Mouse (Mus musculus): ENCODE measurements around the gene Mmp20. TPM values are rescaled to one million over a fixed set of nuclear protein-coding genes. Genes with fewer than 3 reads are reported as not detected.

The Mmp20 gene
- total and polyA plus RNA-seq, 2 experiments from 2014 or later = not detected

DNA sequence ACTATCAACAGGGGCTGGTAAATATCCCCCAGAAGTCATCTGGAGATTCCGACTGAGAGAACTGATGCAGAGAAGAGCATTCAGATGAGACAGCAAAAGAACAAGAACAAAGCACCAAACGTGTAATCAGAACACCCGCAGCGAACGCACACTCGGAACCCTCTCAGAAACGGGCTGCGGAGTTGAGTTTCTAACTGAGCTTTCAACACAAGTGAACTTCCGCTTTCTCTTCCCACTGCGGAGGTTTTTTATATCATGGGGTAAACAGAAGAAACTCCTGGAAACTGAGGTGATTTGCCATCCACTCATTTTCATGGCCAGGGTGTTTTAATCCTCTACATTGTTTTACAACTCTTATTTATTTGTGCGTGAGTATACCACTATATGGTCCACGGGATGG is 22.4 kb upstream of the Mmp20 start:
- no peaks in the 10 kb centered on the region for H3K36me3 ChIP-seq (ENCODE audit: insufficient read depth, low read length)
- no peak for ATAC-seq
- whole genome bisulfite sequencing = 83% methylated on average over 12 of the region's 12 CpGs

GRCm38 (mm10) chr9:7622582-7622981 is 5.4 kb upstream of the Mmp20 start:
- Histone ChIP-seq H3K27ac (no peak overlapping the region), H3K36me3 (ENCODE audit: insufficient read depth, low read length) (no peaks in the 10 kb centered on the region), H3K9me3 (ENCODE audit: low read length) (no peaks in the 10 kb centered on the region), H3K4me3 (ENCODE audit: low read length) (no peak overlapping the region), H3K4me2 (ENCODE audit: low read depth, low read length) (no peak overlapping the region), H3K27me3 (ENCODE audit: insufficient read depth, low read length) (no peaks in the 10 kb centered on the region), H3K4me1 (ENCODE audit: insufficient read depth, low read length) (no peaks in the 10 kb centered on the region), H3K9ac (replicated peaks; ENCODE audit: low read length) (no peak overlapping the region)
- 78% methylated on average over 3 of the region's 3 CpGs for WGBS
- ATAC-seq = no peak
- TF ChIP-seq CTCF (IDR thresholded peaks at IDR 0.05; ENCODE audit: low read depth) = no peak
- DNase-seq (ENCODE audit: low spot score) = no peak

More for the DNA sequence above, 22.4 kb upstream of the Mmp20 start:
- Histone ChIP-seq H3K27me3 (ENCODE audit: insufficient read depth, low read length) (no peaks in the 10 kb centered on the region), H3K4me3 (ENCODE audit: low read length) (no peak overlapping the region), H3K4me2 (ENCODE audit: low read depth, low read length) (no peak overlapping the region), H3K27ac (no peak overlapping the region), H3K9me3 (ENCODE audit: low read length) (no peaks in the 10 kb centered on the region), H3K4me1 (ENCODE audit: insufficient read depth, low read length) (no peaks in the 10 kb centered on the region), H3K9ac (replicated peaks; ENCODE audit: low read length) (no peak overlapping the region)
- DNase-seq (ENCODE audit: low spot score) = no peak
- TF ChIP-seq CTCF (IDR thresholded peaks at IDR 0.05; ENCODE audit: low read depth) = no peak

DNA sequence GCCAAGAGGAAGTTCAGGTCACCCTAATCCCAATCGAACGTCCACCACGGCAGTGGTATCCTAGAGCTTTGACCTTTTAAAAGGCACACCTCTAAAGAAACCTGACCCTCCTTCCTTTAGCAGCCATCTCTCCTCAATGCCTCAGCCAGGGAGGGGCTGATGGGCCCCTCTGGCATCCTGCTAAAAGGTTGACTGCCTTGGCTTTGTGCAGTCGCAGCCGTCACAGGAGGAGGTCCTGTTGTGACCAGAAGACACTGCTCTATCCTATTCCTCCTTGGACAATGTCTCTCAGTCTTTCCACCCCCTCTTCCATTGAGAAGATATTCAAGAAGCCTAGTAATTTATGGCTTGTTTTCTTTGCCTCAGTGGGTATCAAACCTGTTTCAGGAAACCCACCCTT is 5.9 kb downstream of the Mmp20 start:
- WGBS = 11% methylated on average over 5 of the region's 5 CpGs

GRCm38 (mm10) chr9:7647901-7648300 is 19.9 kb downstream of the Mmp20 start:
- no peak for ATAC-seq
- Histone ChIP-seq H3K27me3 (ENCODE audit: insufficient read depth, low read length) (no peaks in the 10 kb centered on the region), H3K4me1 (ENCODE audit: insufficient read depth, low read length) (no peaks in the 10 kb centered on the region), H3K27ac (no peak overlapping the region), H3K4me3 (ENCODE audit: low read length) (no peak overlapping the region), H3K36me3 (ENCODE audit: insufficient read depth, low read length) (no peaks in the 10 kb centered on the region), H3K9ac (replicated peaks; ENCODE audit: low read length) (no peak overlapping the region), H3K9me3 (ENCODE audit: low read length) (no peaks in the 10 kb centered on the region), H3K4me2 (ENCODE audit: low read depth, low read length) (no peak overlapping the region)
- WGBS = 62% methylated on average over 3 of the region's 3 CpGs
- no peak for TF ChIP-seq CTCF (IDR thresholded peaks at IDR 0.05; ENCODE audit: low read depth)
- no peak for DNase-seq (ENCODE audit: low spot score)

More for the DNA sequence above, 5.9 kb downstream of the Mmp20 start:
- no peaks in the 10 kb centered on the region for H3K36me3 ChIP-seq (ENCODE audit: insufficient read depth, low read length)
- H3K27me3 ChIP-seq (ENCODE audit: insufficient read depth, low read length) = no peaks in the 10 kb centered on the region
- H3K4me1 ChIP-seq (ENCODE audit: insufficient read depth, low read length) = no peaks in the 10 kb centered on the region
- TF ChIP-seq CTCF (IDR thresholded peaks at IDR 0.05; ENCODE audit: low read depth) = no peak
- H3K27ac ChIP-seq = no peak overlapping the region
- no peak overlapping the region for H3K4me3 ChIP-seq (ENCODE audit: low read length)
- DNase-seq (ENCODE audit: low spot score) (no peak), ATAC-seq (no peak)
- no peak overlapping the region for H3K4me2 ChIP-seq (ENCODE audit: low read depth, low read length)
- no peaks in the 10 kb centered on the region for H3K9me3 ChIP-seq (ENCODE audit: low read length)
- no peak overlapping the region for H3K9ac ChIP-seq (replicated peaks; ENCODE audit: low read length)

DNA sequence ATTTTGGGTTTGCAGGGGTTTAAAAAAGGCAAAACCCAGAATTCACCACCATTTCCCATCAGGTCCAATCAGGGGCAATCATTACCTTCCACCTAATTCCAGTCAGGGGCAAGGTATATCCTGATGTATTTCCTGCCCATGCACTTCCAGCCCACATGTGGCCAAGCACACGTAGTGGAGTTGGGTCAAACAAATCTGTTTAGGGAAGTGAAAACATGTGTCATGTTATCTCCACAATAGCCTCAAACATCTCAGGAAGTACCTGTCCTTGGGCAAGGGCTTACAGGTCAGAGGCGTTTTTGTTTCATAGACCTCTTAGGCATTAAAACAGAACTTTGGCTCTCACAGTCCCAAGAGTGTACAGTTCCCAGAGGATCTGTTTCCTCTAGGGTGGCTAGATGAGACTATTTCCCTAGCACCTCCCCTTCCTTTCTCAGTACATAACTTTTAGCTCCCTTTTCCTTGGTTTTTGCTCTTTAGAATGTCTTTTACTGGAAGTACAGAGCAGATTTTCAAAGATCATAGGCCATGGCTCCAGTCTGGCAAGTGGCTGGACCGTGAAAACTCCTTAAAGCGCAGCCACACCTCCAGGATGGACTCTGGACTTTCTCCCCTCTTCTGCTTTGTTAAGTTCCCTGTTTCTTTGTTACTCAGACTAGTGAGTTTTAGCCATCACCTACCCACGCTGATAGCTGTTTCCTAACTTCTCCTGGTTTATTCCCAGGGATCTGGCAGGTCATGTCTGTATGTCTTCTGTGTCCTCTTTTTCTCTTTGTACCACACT is 22.6 kb downstream of the Mmp20 start:
- Histone ChIP-seq H3K27ac (no peak overlapping the region), H3K9ac (replicated peaks; ENCODE audit: low read length) (no peak overlapping the region), H3K4me1 (ENCODE audit: insufficient read depth, low read length) (no peaks in the 10 kb centered on the region), H3K4me2 (ENCODE audit: low read depth, low read length) (no peak overlapping the region), H3K27me3 (ENCODE audit: insufficient read depth, low read length) (no peaks in the 10 kb centered on the region), H3K4me3 (ENCODE audit: low read length) (no peak overlapping the region), H3K36me3 (ENCODE audit: insufficient read depth, low read length) (no peaks in the 10 kb centered on the region), H3K9me3 (ENCODE audit: low read length) (no peaks in the 10 kb centered on the region)
- DNase-seq (ENCODE audit: low spot score) (no peak), ATAC-seq (no peak)
- WGBS = 85% methylated on average over 5 of the region's 5 CpGs
- TF ChIP-seq CTCF (IDR thresholded peaks at IDR 0.05; ENCODE audit: low read depth) = no peak

DNA sequence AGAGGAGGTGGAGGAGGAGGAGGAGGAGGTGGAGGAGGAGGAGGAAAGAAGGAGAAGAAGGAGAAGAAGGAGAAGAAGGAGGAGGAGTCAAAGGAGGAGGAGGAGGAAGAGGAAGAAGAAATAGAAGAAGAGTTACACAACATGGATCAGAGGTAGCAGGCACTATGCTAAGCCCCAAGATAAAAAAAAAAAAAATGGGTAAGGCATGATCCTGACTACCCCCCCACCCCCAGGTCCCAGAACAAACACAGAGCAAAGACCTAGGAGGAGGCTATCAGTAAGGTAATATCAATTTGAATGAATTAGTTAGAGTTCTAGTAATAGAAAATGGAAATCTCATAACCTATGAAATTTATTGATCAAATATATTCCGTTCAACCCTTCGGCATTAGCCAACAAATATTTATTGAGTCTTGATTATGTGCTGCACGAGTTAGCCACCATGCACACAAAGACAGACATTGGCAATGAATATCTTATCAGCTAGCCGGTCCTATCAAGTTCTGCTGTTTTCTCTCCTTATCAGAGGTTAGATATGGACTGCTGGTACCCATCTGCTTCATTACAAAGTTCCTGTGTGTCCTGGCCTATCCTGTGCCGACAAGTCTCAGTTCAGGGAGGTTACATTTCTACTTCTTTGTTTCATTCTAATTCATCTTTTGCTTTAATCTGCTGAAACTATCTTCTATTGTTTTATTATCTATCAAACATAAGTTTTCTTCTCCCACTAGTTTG is 24.5 kb downstream of the Mmp20 start:
- Histone ChIP-seq H3K4me2 (ENCODE audit: low read depth, low read length) (no peak overlapping the region), H3K9ac (replicated peaks; ENCODE audit: low read length) (no peak overlapping the region), H3K27me3 (ENCODE audit: insufficient read depth, low read length) (no peaks in the 10 kb centered on the region), H3K27ac (no peak overlapping the region), H3K4me1 (ENCODE audit: insufficient read depth, low read length) (no peaks in the 10 kb centered on the region), H3K9me3 (ENCODE audit: low read length) (no peaks in the 10 kb centered on the region), H3K4me3 (ENCODE audit: low read length) (no peak overlapping the region), H3K36me3 (ENCODE audit: insufficient read depth, low read length) (no peaks in the 10 kb centered on the region)
- DNase-seq (ENCODE audit: low spot score) (no peak), ATAC-seq (no peak)
- WGBS = 87% methylated on average over 5 of the region's 5 CpGs
- TF ChIP-seq CTCF (IDR thresholded peaks at IDR 0.05; ENCODE audit: low read depth) = no peak

- DNase-seq (ENCODE audit: low spot score) (no peak), ATAC-seq (no peak)
- no peak for TF ChIP-seq CTCF (IDR thresholded peaks at IDR 0.05; ENCODE audit: low read depth)
- H3K9ac ChIP-seq (replicated peaks; ENCODE audit: low read length) = no peak overlapping the region
- no peaks in the 10 kb centered on the region for H3K4me1 ChIP-seq (ENCODE audit: insufficient read depth, low read length)
- H3K9me3 ChIP-seq (ENCODE audit: low read length) = no peaks in the 10 kb centered on the region
- no peaks in the 10 kb centered on the region for H3K27me3 ChIP-seq (ENCODE audit: insufficient read depth, low read length)
- no peak overlapping the region for H3K4me3 ChIP-seq (ENCODE audit: low read length)
- H3K36me3 ChIP-seq (ENCODE audit: insufficient read depth, low read length) = no peaks in the 10 kb centered on the region
- no peak overlapping the region for H3K27ac ChIP-seq
- no peak overlapping the region for H3K4me2 ChIP-seq (ENCODE audit: low read depth, low read length)
- 85% methylated on average over 4 of the region's 4 CpGs for WGBS
Measured at GRCm38 (mm10) chr9:7657946-7658345, 29.9 kb downstream of the Mmp20 start.
